In genomic region chr4:58670906-58671250, GRCm38 (mm10) we compare ENCODE assay signal across 9 mouse cellular contexts.
A peak's percentile ranks its signal among the peaks of the same experiment; 100 is the strongest.
DNase-seq lines count a peak whose midpoint lies in the region; ATAC-seq and TF ChIP-seq lines count a peak whose summit lies in the region.
"Had no signal": no experiment of that assay in that cellular context is flagged by ENCODE, and none has a peak within 500 bp of the region (broad histone marks: within the 10 kb centered on the region; RNA-seq: fewer than 3 reads in every experiment).

No protein-coding gene starts in this region.

- no peaks in the 10 kb centered on the region for H3K27me3 ChIP-seq in heart, embryonic 11.5 days (ENCODE audit: control insufficient read depth, insufficient read depth, low read length)
- H3K27me3 ChIP-seq in lung, postnatal 0 days (replicated peaks; ENCODE audit: insufficient read depth, low read length), result no peaks in the 10 kb centered on the region
- no peaks in the 10 kb centered on the region for H3K27me3 ChIP-seq in intestine, embryonic 16.5 days (replicated peaks; ENCODE audit: control insufficient read depth, insufficient read depth, low read length)
- no peaks in the 10 kb centered on the region for H3K27me3 ChIP-seq in neural tube, embryonic 14.5 days (ENCODE audit: control insufficient read depth, insufficient read depth, low read length)
- H3K27me3 ChIP-seq: megakaryocyte, embryonic 14.5 days had no signal

- no peaks in the 10 kb centered on the region for H3K4me1 ChIP-seq in heart, embryonic 11.5 days (ENCODE audit: control insufficient read depth, insufficient read depth, low read length)
- H3K4me1 ChIP-seq in lung, postnatal 0 days (ENCODE audit: insufficient read depth, low read depth, low read length), result 0 out of 2 replicates have a peak, but pooled peaks cover 5% of the 10 kb centered on the region
- H3K4me1 ChIP-seq in intestine, embryonic 16.5 days (ENCODE audit: control insufficient read depth, insufficient read depth, low read length), result peaks cover 11% of the 10 kb centered on the region
- H3K4me1 ChIP-seq in neural tube, embryonic 14.5 days (ENCODE audit: control insufficient read depth, insufficient read depth, low read length), result peaks cover 4% of the 10 kb centered on the region
- H3K4me1 ChIP-seq: megakaryocyte, embryonic 14.5 days had no signal

- H3K9ac ChIP-seq in heart, embryonic 11.5 days (ENCODE audit: low read depth, low read length), result no peak overlapping the region
- no peak overlapping the region for H3K9ac ChIP-seq in lung, postnatal 0 days (replicated peaks; ENCODE audit: low read depth)
- no peak overlapping the region for H3K9ac ChIP-seq in intestine, embryonic 16.5 days (ENCODE audit: low read depth, low read length)
- H3K9ac ChIP-seq in neural tube, embryonic 14.5 days (replicated peaks; ENCODE audit: low read depth, low read length), result no peak overlapping the region

- H3K36me3 ChIP-seq in heart, embryonic 11.5 days (ENCODE audit: control insufficient read depth, insufficient read depth, low read length), result no peaks in the 10 kb centered on the region
- no peaks in the 10 kb centered on the region for H3K36me3 ChIP-seq in lung, postnatal 0 days (ENCODE audit: insufficient read depth, low read length)
- no peaks in the 10 kb centered on the region for H3K36me3 ChIP-seq in intestine, embryonic 16.5 days (ENCODE audit: control insufficient read depth, insufficient read depth, low read length)
- H3K36me3 ChIP-seq in neural tube, embryonic 14.5 days (ENCODE audit: control insufficient read depth, insufficient read depth, low read length), result no peaks in the 10 kb centered on the region

- WGBS in heart, embryonic 11.5 days (ENCODE audit: insufficient replicate concordance), result 22% methylated on average over 6 of the region's 6 CpGs
- 23% methylated on average over 6 of the region's 6 CpGs for WGBS in lung, postnatal 0 days
- 29% methylated on average over 6 of the region's 6 CpGs for WGBS in intestine, embryonic 16.5 days
- 6% methylated on average over 6 of the region's 6 CpGs for WGBS in neural tube, embryonic 14.5 days

- no peak for ATAC-seq in heart, embryonic 11.5 days (replicated peaks; ENCODE audit: insufficient number of reproducible peaks, low FRiP score, low TSS enrichment)
- ATAC-seq in lung, postnatal 0 days, result no peak
- no peak for ATAC-seq in intestine, embryonic 16.5 days
- ATAC-seq in neural tube, embryonic 14.5 days (ENCODE audit: low read depth), result no peak; the same call in 1 of the 2 replicates

- no peak for DNase-seq in heart, adult 9 months (ENCODE audit: low spot score in 2 of 2)
- DNase-seq in lung, postnatal 0 days (ENCODE audit: low spot score), result peak; percentile 7
- no peak for DNase-seq in lung, postnatal 36 days
- DNase-seq in liver, result no peak
- no peak for DNase-seq in layer of hippocampus, adult 18-20 months (ENCODE audit: low spot score in 2 of 2)

- H3K4me3 ChIP-seq in heart, embryonic 11.5 days (ENCODE audit: low read depth, low read length), result no peak overlapping the region
- no peak overlapping the region for H3K4me3 ChIP-seq in lung, postnatal 0 days (ENCODE audit: low read depth, low read length)
- no peak overlapping the region for H3K4me3 ChIP-seq in intestine, embryonic 16.5 days (ENCODE audit: low read length)
- H3K4me3 ChIP-seq in neural tube, embryonic 14.5 days (ENCODE audit: low read depth, low read length), result no peak overlapping the region
- H3K4me3 ChIP-seq: megakaryocyte, embryonic 14.5 days had no signal

- peak overlapping the region; percentile 20; the same call in 1 of the 2 replicates for H3K4me2 ChIP-seq in heart, embryonic 11.5 days
- no peak overlapping the region for H3K4me2 ChIP-seq in lung, postnatal 0 days (replicated peaks; ENCODE audit: low read depth, low read length)
- H3K4me2 ChIP-seq in intestine, embryonic 16.5 days (ENCODE audit: low read depth, low read length), result no peak overlapping the region
- peak overlapping the region; percentile 25; the same call in 1 of the 2 replicates for H3K4me2 ChIP-seq in neural tube, embryonic 14.5 days (ENCODE audit: low read depth, low read length)

- no peaks in the 10 kb centered on the region for H3K9me3 ChIP-seq in heart, embryonic 11.5 days (replicated peaks; ENCODE audit: control insufficient read depth, low read length)
- no peaks in the 10 kb centered on the region for H3K9me3 ChIP-seq in lung, postnatal 0 days (ENCODE audit: low read length)
- H3K9me3 ChIP-seq in intestine, embryonic 16.5 days (ENCODE audit: control insufficient read depth, low read length), result no peaks in the 10 kb centered on the region
- no peaks in the 10 kb centered on the region for H3K9me3 ChIP-seq in neural tube, embryonic 14.5 days (ENCODE audit: control insufficient read depth, low read length)

- no peak for TF ChIP-seq CTCF in lung, postnatal 0 days (IDR thresholded peaks at IDR 0.05)

- H3K27ac ChIP-seq in heart, embryonic 11.5 days (ENCODE audit: low read depth, low read length), result no peak overlapping the region; the same call in 1 of the 2 replicates
- H3K27ac ChIP-seq in lung, postnatal 0 days (ENCODE audit: low read length), result no peak overlapping the region
- H3K27ac ChIP-seq in intestine, embryonic 16.5 days (ENCODE audit: low read length), result peak overlapping the region; percentile 56
- no peak overlapping the region for H3K27ac ChIP-seq in neural tube, embryonic 14.5 days (ENCODE audit: low read depth, low read length)

- TF ChIP-seq EP300 in lung, postnatal 0 days (IDR thresholded peaks at IDR 0.05), result no peak

Comparison
In these comparisons a context has a peak if more than half of its experiments do, and no peak if none do; other contexts are left out.
1. H3K4me2 ChIP-seq: peak in heart, embryonic 11.5 days (single experiment) and neural tube, embryonic 14.5 days (single experiment); none in lung, postnatal 0 days (single experiment) and intestine, embryonic 16.5 days (single experiment).